Mouse (Mus musculus): ENCODE data around the gene Abcc2. TPM values are rescaled to one million over a fixed set of nuclear protein-coding genes. Genes with fewer than 3 reads are reported as not detected.

Abcc2 gene
- polyA plus RNA-seq, 1 experiment = not detected

- no peak overlapping the region for H3K4me3 ChIP-seq (ENCODE audit: insufficient read depth, poor library complexity, severe bottlenecking)
- H3K27me3 ChIP-seq (ENCODE audit: control insufficient read depth, insufficient read depth, insufficient read length) = peaks cover 19% of the 10 kb centered on the region
- H3K79me3 ChIP-seq (ENCODE audit: low read depth) = no peaks in the 10 kb centered on the region
- no peaks in the 10 kb centered on the region for H3K79me2 ChIP-seq (ENCODE audit: control insufficient read depth, insufficient read depth)
- no peak overlapping the region for H3ac ChIP-seq (ENCODE audit: control insufficient read depth, insufficient read length, low read depth)
- H3K36me3 ChIP-seq (ENCODE audit: control insufficient read depth, insufficient read depth) = no peaks in the 10 kb centered on the region
- TF ChIP-seq MYOD1 (IDR thresholded peaks at IDR 0.05; ENCODE audit: control insufficient read depth, insufficient read length, low read depth) (no peak), MYOG (IDR thresholded peaks at IDR 0.05; ENCODE audit: control insufficient read depth, extremely low read depth, insufficient read length) (no peak), MAX (IDR thresholded peaks at IDR 0.05) (no peak), CTCF (IDR thresholded peaks at IDR 0.05; ENCODE audit: control insufficient read depth, insufficient read depth, insufficient read length) (no peak), USF1 (IDR thresholded peaks at IDR 0.05; ENCODE audit: low read depth) (no peak), CEBPB (IDR thresholded peaks at IDR 0.05; ENCODE audit: low read depth) (no peak), FOSL1 (IDR thresholded peaks at IDR 0.05; ENCODE audit: insufficient read depth, low read length, poor library complexity, severe bottlenecking) (no peak)
These were observed 1.6 kb upstream of the Abcc2 start for GRCm38 (mm10) chr19:43780391-43780790.

GRCm38 (mm10) chr19:43784761-43785160, 2.8 kb downstream of the Abcc2 start:
- peaks cover 24% of the 10 kb centered on the region for H3K27me3 ChIP-seq (ENCODE audit: control insufficient read depth, insufficient read depth, insufficient read length)
- TF ChIP-seq MYOG (IDR thresholded peaks at IDR 0.05; ENCODE audit: control insufficient read depth, extremely low read depth, insufficient read length) (no peak), MAX (IDR thresholded peaks at IDR 0.05) (no peak), MYOD1 (IDR thresholded peaks at IDR 0.05; ENCODE audit: control insufficient read depth, insufficient read length, low read depth) (no peak), FOSL1 (IDR thresholded peaks at IDR 0.05; ENCODE audit: insufficient read depth, low read length, poor library complexity, severe bottlenecking) (no peak)
- no peak overlapping the region for H3ac ChIP-seq (ENCODE audit: control insufficient read depth, insufficient read length, low read depth)
- no peak overlapping the region for H3K4me3 ChIP-seq (ENCODE audit: insufficient read depth, poor library complexity, severe bottlenecking)
- no peaks in the 10 kb centered on the region for H3K36me3 ChIP-seq (ENCODE audit: control insufficient read depth, insufficient read depth)
- H3K79me2 ChIP-seq (ENCODE audit: control insufficient read depth, insufficient read depth) = no peaks in the 10 kb centered on the region
- no peaks in the 10 kb centered on the region for H3K79me3 ChIP-seq (ENCODE audit: low read depth)

- no peaks in the 10 kb centered on the region for H3K79me3 ChIP-seq (ENCODE audit: low read depth)
- peaks cover 29% of the 10 kb centered on the region for H3K27me3 ChIP-seq (ENCODE audit: control insufficient read depth, insufficient read depth, insufficient read length)
- TF ChIP-seq USF1 (IDR thresholded peaks at IDR 0.05; ENCODE audit: low read depth) = no peak
- TF ChIP-seq CEBPB (IDR thresholded peaks at IDR 0.05; ENCODE audit: low read depth) = no peak
- TF ChIP-seq CTCF (IDR thresholded peaks at IDR 0.05; ENCODE audit: control insufficient read depth, insufficient read depth, insufficient read length) = no peak
- no peak for TF ChIP-seq MYOG (IDR thresholded peaks at IDR 0.05; ENCODE audit: control insufficient read depth, extremely low read depth, insufficient read length)
- no peak for TF ChIP-seq MYOD1 (IDR thresholded peaks at IDR 0.05; ENCODE audit: control insufficient read depth, insufficient read length, low read depth)
- no peak for TF ChIP-seq MAX (IDR thresholded peaks at IDR 0.05)
- TF ChIP-seq FOSL1 (IDR thresholded peaks at IDR 0.05; ENCODE audit: insufficient read depth, low read length, poor library complexity, severe bottlenecking) = no peak
- no peak overlapping the region for H3K4me3 ChIP-seq (ENCODE audit: insufficient read depth, poor library complexity, severe bottlenecking)
- no peaks in the 10 kb centered on the region for H3K79me2 ChIP-seq (ENCODE audit: control insufficient read depth, insufficient read depth)
- H3ac ChIP-seq (ENCODE audit: control insufficient read depth, insufficient read length, low read depth) = no peak overlapping the region
- no peaks in the 10 kb centered on the region for H3K36me3 ChIP-seq (ENCODE audit: control insufficient read depth, insufficient read depth)
These were observed 4.4 kb downstream of the Abcc2 start for GRCm38 (mm10) chr19:43786249-43787026.

- no peak overlapping the region for H3K4me3 ChIP-seq (ENCODE audit: insufficient read depth, poor library complexity, severe bottlenecking)
- H3K36me3 ChIP-seq (ENCODE audit: control insufficient read depth, insufficient read depth) = no peaks in the 10 kb centered on the region
- TF ChIP-seq MYOD1 (IDR thresholded peaks at IDR 0.05; ENCODE audit: control insufficient read depth, insufficient read length, low read depth) (no peak), CTCF (IDR thresholded peaks at IDR 0.05; ENCODE audit: control insufficient read depth, insufficient read depth, insufficient read length) (no peak), CEBPB (IDR thresholded peaks at IDR 0.05; ENCODE audit: low read depth) (no peak), FOSL1 (IDR thresholded peaks at IDR 0.05; ENCODE audit: insufficient read depth, low read length, poor library complexity, severe bottlenecking) (no peak), MYOG (IDR thresholded peaks at IDR 0.05; ENCODE audit: control insufficient read depth, extremely low read depth, insufficient read length) (no peak), USF1 (IDR thresholded peaks at IDR 0.05; ENCODE audit: low read depth) (no peak), MAX (IDR thresholded peaks at IDR 0.05) (no peak)
- no peak overlapping the region for H3ac ChIP-seq (ENCODE audit: control insufficient read depth, insufficient read length, low read depth)
- no peaks in the 10 kb centered on the region for H3K79me2 ChIP-seq (ENCODE audit: control insufficient read depth, insufficient read depth)
- peaks cover 33% of the 10 kb centered on the region for H3K27me3 ChIP-seq (ENCODE audit: control insufficient read depth, insufficient read depth, insufficient read length)
- H3K79me3 ChIP-seq (ENCODE audit: low read depth) = no peaks in the 10 kb centered on the region
These were observed 7.8 kb downstream of the Abcc2 start for GRCm38 (mm10) chr19:43789817-43790216.

GRCm38 (mm10) chr19:43792537-43792936, 10.5 kb downstream of the Abcc2 start:
- no peak for TF ChIP-seq CTCF (IDR thresholded peaks at IDR 0.05; ENCODE audit: control insufficient read depth, insufficient read depth, insufficient read length)
- TF ChIP-seq MYOD1 (IDR thresholded peaks at IDR 0.05; ENCODE audit: control insufficient read depth, insufficient read length, low read depth) = no peak
- TF ChIP-seq MAX (IDR thresholded peaks at IDR 0.05) = no peak
- no peak for TF ChIP-seq FOSL1 (IDR thresholded peaks at IDR 0.05; ENCODE audit: insufficient read depth, low read length, poor library complexity, severe bottlenecking)
- Histone ChIP-seq H3K79me3 (ENCODE audit: low read depth) (no peaks in the 10 kb centered on the region), H3K4me3 (ENCODE audit: insufficient read depth, poor library complexity, severe bottlenecking) (no peak overlapping the region), H3K36me3 (ENCODE audit: control insufficient read depth, insufficient read depth) (no peaks in the 10 kb centered on the region), H3K79me2 (ENCODE audit: control insufficient read depth, insufficient read depth) (no peaks in the 10 kb centered on the region), H3K27me3 (ENCODE audit: control insufficient read depth, insufficient read depth, insufficient read length) (peaks cover 29% of the 10 kb centered on the region), H3ac (ENCODE audit: control insufficient read depth, insufficient read length, low read depth) (no peak overlapping the region)

GRCm38 (mm10) chr19:43793951-43794350, 12.0 kb downstream of the Abcc2 start:
- no peak overlapping the region for H3K4me3 ChIP-seq (ENCODE audit: insufficient read depth, poor library complexity, severe bottlenecking)
- H3K79me2 ChIP-seq (ENCODE audit: control insufficient read depth, insufficient read depth) = no peaks in the 10 kb centered on the region
- no peaks in the 10 kb centered on the region for H3K36me3 ChIP-seq (ENCODE audit: control insufficient read depth, insufficient read depth)
- no peak overlapping the region for H3ac ChIP-seq (ENCODE audit: control insufficient read depth, insufficient read length, low read depth)
- H3K27me3 ChIP-seq (ENCODE audit: control insufficient read depth, insufficient read depth, insufficient read length) = peaks cover 30% of the 10 kb centered on the region
- TF ChIP-seq MYOG (IDR thresholded peaks at IDR 0.05; ENCODE audit: control insufficient read depth, extremely low read depth, insufficient read length) (no peak), FOSL1 (IDR thresholded peaks at IDR 0.05; ENCODE audit: insufficient read depth, low read length, poor library complexity, severe bottlenecking) (no peak), MAX (IDR thresholded peaks at IDR 0.05) (no peak), USF1 (IDR thresholded peaks at IDR 0.05; ENCODE audit: low read depth) (no peak), MYOD1 (IDR thresholded peaks at IDR 0.05; ENCODE audit: control insufficient read depth, insufficient read length, low read depth) (no peak), CTCF (IDR thresholded peaks at IDR 0.05; ENCODE audit: control insufficient read depth, insufficient read depth, insufficient read length) (no peak), CEBPB (IDR thresholded peaks at IDR 0.05; ENCODE audit: low read depth) (no peak)
- H3K79me3 ChIP-seq (ENCODE audit: low read depth) = no peaks in the 10 kb centered on the region
